Mouse (Mus musculus) MEL-GATA-1-ER (cell line): ENCODE measurements around the gene Tmem106a.
"Not testable (repeated sequence)": the region's sequence is repeated elsewhere in the genome, so short reads cannot be mapped to it uniquely, and the experiment has no call there.

Experiments
- DNase-seq: peaks from one replicate; pipeline ENCODE4 v3.0.0-alpha.2; 2012; ENCODE audit warnings: low read depth; ENCODE audit errors: extremely low read depth

The Tmem106a gene

GRCm38 (mm10) chr11:101640857-101641709 is 59.0 kb downstream of the Tmem106a start:
- not testable (repeated sequence) for DNase-seq
